Mouse (Mus musculus) G1E-ER4 (cell line): ENCODE measurements around the gene Olig2. TPM values are rescaled to one million over a fixed set of nuclear protein-coding genes. Genes with fewer than 3 reads are reported as not detected.

ENCODE experiments used
- GATA1 ChIP-seq: IDR thresholded peaks from one replicate; pipeline ENCODE4 v1.8.0; 2012; ENCODE audit warnings: low read length, inconsistent platforms
- polyA plus RNA-seq: library from polyadenylated mRNA; stranded (reverse); fragments of >175 nt; gene quantifications from 2 replicates; pipeline ENCODE4 v1.2.3, GENCODE M21; 2012

Gene Olig2
- polyA plus RNA-seq, 1 experiment = not detected

GRCm38 (mm10) chr16:91258956-91259355 lies 33.7 kb downstream of the Olig2 start:
- TF ChIP-seq GATA1 = no peak

- no peak for TF ChIP-seq GATA1
These were observed 35.6 kb downstream of the Olig2 start for GRCm38 (mm10) chr16:91260861-91261260.

- no peak for TF ChIP-seq GATA1
These were observed 37.4 kb downstream of the Olig2 start for GRCm38 (mm10) chr16:91262467-91263220.

GRCm38 (mm10) chr16:91265972-91266371 lies 40.7 kb downstream of the Olig2 start:
- no peak for TF ChIP-seq GATA1

GRCm38 (mm10) chr16:91268724-91269452 lies 43.6 kb downstream of the Olig2 start:
- no peak for TF ChIP-seq GATA1

GRCm38 (mm10) chr16:91269468-91270211 lies 44.4 kb downstream of the Olig2 start, which contains the start of gene Olig1:
Gene Olig1 (plus strand): TSS chr16:91269772.
- TF ChIP-seq GATA1 = no peak

- TF ChIP-seq GATA1 = no peak
These were observed 45.1 kb downstream of the Olig2 start for GRCm38 (mm10) chr16:91270212-91270971.

- TF ChIP-seq GATA1 = no peak
These were observed 45.8 kb downstream of the Olig2 start for GRCm38 (mm10) chr16:91270982-91271549.

- no peak for TF ChIP-seq GATA1
These were observed 46.4 kb downstream of the Olig2 start for GRCm38 (mm10) chr16:91271634-91272033.

Other genes starting within 250 kb of the Olig2 start
- gene Synj1, start 214.1 kb upstream of the Olig2 start, polyA plus RNA-seq = 68.1 and 73.4 TPM in 2 replicates
- 36.4 and 49.0 TPM in 2 replicates for gene Paxbp1, start 180.9 kb upstream of the Olig2 start, polyA plus RNA-seq
- gene 4932438H23Rik, start 130.3 kb upstream of the Olig2 start, polyA plus RNA-seq = not detected in 2 replicates
- not detected in 2 replicates for gene Olig1, start 44.3 kb downstream of the Olig2 start, polyA plus RNA-seq
- 28.8 and 44.2 TPM in 2 replicates for gene Ifnar2, start 147.3 kb downstream of the Olig2 start, polyA plus RNA-seq
- not detected in 2 replicates for gene Gm21970, start 166.3 kb downstream of the Olig2 start, polyA plus RNA-seq
- 15.2 and 17.3 TPM in 2 replicates for gene Il10rb, start 180.7 kb downstream of the Olig2 start, polyA plus RNA-seq